Mouse (Mus musculus): ENCODE results near the gene Sgpl1. TPM values are rescaled to one million over a fixed set of nuclear protein-coding genes. Genes with fewer than 3 reads are reported as not detected.
A peak's percentile ranks its signal among the peaks of the same experiment; 100 is the strongest.

Gene Sgpl1
- total and polyA plus RNA-seq, 3 experiments = 13.2 to 16.7 (median 13.2) TPM

DNA sequence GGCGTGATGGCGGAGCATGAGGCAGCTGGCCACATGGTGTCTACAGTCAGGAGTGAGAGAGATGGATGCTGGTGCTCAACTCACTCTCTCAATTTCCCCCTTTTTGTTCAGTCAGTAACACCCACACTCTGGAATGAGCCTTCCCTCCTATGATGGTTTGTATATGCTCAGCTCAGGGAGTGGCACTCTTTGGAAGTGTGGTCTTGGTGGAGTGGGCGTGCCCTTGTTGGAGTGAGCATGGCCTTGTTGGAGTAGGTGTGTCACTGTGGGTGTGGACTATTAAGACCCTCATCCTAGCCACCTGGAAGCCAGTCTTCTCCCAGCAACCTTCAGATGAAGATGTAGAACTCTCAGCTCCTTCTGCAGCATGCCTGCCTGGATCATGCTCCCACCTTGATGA lies 71.9 kb downstream of the Sgpl1 start:
- DNase-seq = no peak
- Histone ChIP-seq H3K36me3 (ENCODE audit: control insufficient read depth, insufficient read depth, low read length) (no peaks in the 10 kb centered on the region), H3K9ac (ENCODE audit: low read depth, low read length) (no peak overlapping the region), H3K27ac (no peak overlapping the region), H3K79me2 (replicated peaks; ENCODE audit: control insufficient read depth, insufficient read depth, low read length) (no peaks in the 10 kb centered on the region), H3K4me1 (ENCODE audit: control insufficient read depth, insufficient read depth, low read length) (no peaks in the 10 kb centered on the region), H3K4me3 (no peak overlapping the region), H3K27me3 (ENCODE audit: control insufficient read depth, insufficient read depth, low read length) (no peaks in the 10 kb centered on the region)
- intact Hi-C loops (cut with DNase I) = no loop called here
- TF ChIP-seq CTCF (IDR thresholded peaks at IDR 0.05) = no peak
- no peak for TF ChIP-seq POLR2A (IDR thresholded peaks at IDR 0.05; ENCODE audit: insufficient read depth, low read depth, low read length)
- no peak for TF ChIP-seq EP300 (IDR thresholded peaks at IDR 0.05; ENCODE audit: insufficient read depth, low read depth, low read length)
- 97% methylated on average over 3 of the region's 3 CpGs for WGBS

DNA sequence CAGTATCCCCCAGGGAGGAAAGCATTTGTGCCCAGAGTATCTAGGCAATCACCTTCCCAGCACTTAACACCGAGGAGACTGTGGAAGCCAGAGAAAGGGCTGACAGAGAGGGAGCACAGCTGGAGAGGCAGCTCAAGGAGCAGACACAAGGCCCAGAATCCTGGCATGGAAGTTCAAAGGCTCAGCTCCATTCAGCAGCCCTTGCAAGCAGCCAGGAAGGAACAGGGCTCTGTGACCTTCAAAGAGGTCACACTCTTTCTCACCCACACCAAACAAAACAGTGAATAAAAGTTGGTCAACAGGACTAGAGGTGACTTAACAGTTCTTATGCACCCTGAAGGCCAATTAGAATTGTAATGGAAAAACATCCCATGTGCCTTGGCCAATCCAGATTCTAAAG lies 72.9 kb downstream of the Sgpl1 start:
- H3K4me1 ChIP-seq (ENCODE audit: control insufficient read depth, insufficient read depth, low read length) = no peaks in the 10 kb centered on the region
- TF ChIP-seq CTCF (IDR thresholded peaks at IDR 0.05) (no peak), EP300 (IDR thresholded peaks at IDR 0.05; ENCODE audit: insufficient read depth, low read depth, low read length) (no peak), POLR2A (IDR thresholded peaks at IDR 0.05; ENCODE audit: insufficient read depth, low read depth, low read length) (no peak)
- no peak for DNase-seq
- no peaks in the 10 kb centered on the region for H3K79me2 ChIP-seq (replicated peaks; ENCODE audit: control insufficient read depth, insufficient read depth, low read length)
- H3K4me3 ChIP-seq = no peak overlapping the region
- H3K36me3 ChIP-seq (ENCODE audit: control insufficient read depth, insufficient read depth, low read length) = no peaks in the 10 kb centered on the region
- H3K9ac ChIP-seq (ENCODE audit: low read depth, low read length) = no peak overlapping the region
- WGBS = 10% methylated on average over 1 of the region's 1 CpGs
- intact Hi-C loops (cut with DNase I) = no loop called here
- no peaks in the 10 kb centered on the region for H3K27me3 ChIP-seq (ENCODE audit: control insufficient read depth, insufficient read depth, low read length)
- no peak overlapping the region for H3K27ac ChIP-seq

DNA sequence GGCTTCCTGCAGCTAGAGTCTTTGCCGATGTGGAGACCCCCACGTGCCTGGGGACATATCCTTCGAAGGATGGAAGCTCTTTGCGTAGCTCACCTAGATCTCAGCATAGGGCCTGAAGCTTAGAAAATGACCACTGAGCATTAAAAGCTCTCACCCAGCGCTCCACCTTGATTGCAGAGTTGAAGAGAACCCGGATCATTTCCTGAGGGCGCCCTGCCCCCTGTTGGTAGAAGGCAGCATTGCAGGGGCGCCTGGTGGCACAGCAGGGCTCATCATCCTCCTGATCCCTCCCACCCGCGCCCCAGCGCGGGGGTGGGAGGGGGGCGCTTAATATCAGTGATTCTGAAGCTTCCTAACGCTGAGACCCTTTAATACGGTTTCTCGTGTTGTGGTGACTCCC lies 75.2 kb downstream of the Sgpl1 start:
- intact Hi-C loops (cut with DNase I) = no loop called here
- Histone ChIP-seq H3K27me3 (ENCODE audit: control insufficient read depth, insufficient read depth, low read length) (no peaks in the 10 kb centered on the region), H3K4me1 (ENCODE audit: control insufficient read depth, insufficient read depth, low read length) (no peaks in the 10 kb centered on the region), H3K36me3 (ENCODE audit: control insufficient read depth, insufficient read depth, low read length) (no peaks in the 10 kb centered on the region), H3K79me2 (replicated peaks; ENCODE audit: control insufficient read depth, insufficient read depth, low read length) (no peaks in the 10 kb centered on the region), H3K9ac (ENCODE audit: low read depth, low read length) (no peak overlapping the region), H3K4me3 (no peak overlapping the region), H3K27ac (no peak overlapping the region)
- peak; percentile 96 for TF ChIP-seq CTCF (IDR thresholded peaks at IDR 0.05)
- TF ChIP-seq EP300 (IDR thresholded peaks at IDR 0.05; ENCODE audit: insufficient read depth, low read depth, low read length) = no peak
- no peak for TF ChIP-seq POLR2A (IDR thresholded peaks at IDR 0.05; ENCODE audit: insufficient read depth, low read depth, low read length)
- 15% methylated on average over 16 of the region's 16 CpGs for WGBS
- peak; percentile 37 to 69 for DNase-seq

DNA sequence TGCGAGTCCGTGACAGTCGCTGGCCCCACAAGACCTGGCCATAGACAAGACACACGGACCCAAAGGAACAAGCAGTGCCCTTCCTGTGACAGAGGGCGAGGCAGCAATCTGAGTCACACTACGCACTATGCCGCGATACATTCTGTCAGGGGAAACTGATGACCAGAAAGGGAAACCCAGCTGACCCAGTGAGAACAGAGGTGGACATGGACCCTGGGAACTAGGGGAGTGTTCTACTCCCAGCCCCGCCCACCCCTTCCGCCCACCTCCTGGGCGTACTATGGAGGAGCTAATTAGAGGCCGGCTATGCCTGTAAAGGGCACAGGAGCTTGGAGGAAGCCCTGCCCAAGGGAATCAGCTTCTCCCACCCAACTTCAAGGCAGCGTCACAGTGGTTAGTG lies 78.3 kb downstream of the Sgpl1 start:
- 32% methylated on average over 13 of the region's 13 CpGs for WGBS
- no peaks in the 10 kb centered on the region for H3K36me3 ChIP-seq (ENCODE audit: control insufficient read depth, insufficient read depth, low read length)
- H3K27ac ChIP-seq = peak overlapping the region; percentile 18; the same call in 1 of the 2 replicates
- intact Hi-C loops (cut with DNase I) = loop anchor here (2.0 to 10.0 kb wide), 2 partner anchors 290 to 654 kb away; no protein-coding TSS in a partner anchor
- no peak for DNase-seq
- H3K4me1 ChIP-seq (ENCODE audit: control insufficient read depth, insufficient read depth, low read length) = no peaks in the 10 kb centered on the region
- no peak overlapping the region for H3K9ac ChIP-seq (ENCODE audit: low read depth, low read length)
- TF ChIP-seq CTCF (IDR thresholded peaks at IDR 0.05) = no peak
- TF ChIP-seq POLR2A (IDR thresholded peaks at IDR 0.05; ENCODE audit: insufficient read depth, low read depth, low read length) = no peak
- no peak overlapping the region for H3K4me3 ChIP-seq
- H3K27me3 ChIP-seq (ENCODE audit: control insufficient read depth, insufficient read depth, low read length) = no peaks in the 10 kb centered on the region
- no peaks in the 10 kb centered on the region for H3K79me2 ChIP-seq (replicated peaks; ENCODE audit: control insufficient read depth, insufficient read depth, low read length)

DNA sequence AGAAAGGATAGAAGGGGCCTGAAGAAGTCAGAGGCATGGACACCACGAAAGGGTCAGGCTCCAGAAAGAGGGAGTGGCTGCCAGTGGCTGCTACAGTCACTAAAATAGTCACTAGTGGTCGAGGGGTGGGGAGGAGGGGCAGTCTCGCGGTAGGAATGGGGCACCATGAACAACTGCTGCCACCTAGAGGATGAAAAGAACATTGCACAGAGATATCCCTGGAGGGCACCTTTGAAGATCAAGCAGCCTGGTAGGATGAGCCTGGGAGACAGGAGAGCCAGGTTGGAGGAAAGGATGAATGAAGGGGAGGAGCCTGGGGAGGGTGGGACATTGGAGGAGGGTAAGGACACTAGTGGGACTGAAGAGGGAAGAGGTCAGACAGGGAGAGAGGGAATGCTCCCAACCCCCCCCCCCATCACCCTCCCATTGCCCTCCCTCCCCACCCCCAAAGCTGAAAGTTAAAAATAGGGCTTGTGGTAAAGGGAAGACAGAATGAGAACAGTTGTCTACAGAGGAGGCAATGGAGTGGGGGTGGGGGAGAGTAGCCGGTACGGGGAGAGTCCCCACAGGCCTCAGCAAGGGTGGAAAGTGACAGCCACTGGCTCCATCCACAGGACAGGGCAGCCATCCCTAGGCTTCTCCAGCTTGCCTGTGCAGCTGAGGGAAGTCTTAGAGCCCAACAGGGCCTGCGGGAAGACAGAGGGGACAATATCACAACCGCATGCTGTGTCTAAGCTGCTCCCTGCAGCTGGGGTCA lies 78.9 kb downstream of the Sgpl1 start:
- H3K79me2 ChIP-seq (replicated peaks; ENCODE audit: control insufficient read depth, insufficient read depth, low read length) = no peaks in the 10 kb centered on the region
- no peak overlapping the region for H3K9ac ChIP-seq (ENCODE audit: low read depth, low read length)
- H3K27me3 ChIP-seq (ENCODE audit: control insufficient read depth, insufficient read depth, low read length) = no peaks in the 10 kb centered on the region
- DNase-seq = peak; percentile 33 to 37
- intact Hi-C loops (cut with DNase I) = loop anchor here (2.0 to 10.0 kb wide), 2 partner anchors 290 to 654 kb away; no protein-coding TSS in a partner anchor
- H3K4me1 ChIP-seq (ENCODE audit: control insufficient read depth, insufficient read depth, low read length) = no peaks in the 10 kb centered on the region
- H3K36me3 ChIP-seq (ENCODE audit: control insufficient read depth, insufficient read depth, low read length) = no peaks in the 10 kb centered on the region
- WGBS = 10% methylated on average over 8 of the region's 8 CpGs
- peak overlapping the region; percentile 18; the same call in 1 of the 2 replicates for H3K27ac ChIP-seq
- TF ChIP-seq EP300 (IDR thresholded peaks at IDR 0.05; ENCODE audit: insufficient read depth, low read depth, low read length) (peak; percentile 58; the same call in 1 of the 2 replicates), POLR2A (IDR thresholded peaks at IDR 0.05; ENCODE audit: insufficient read depth, low read depth, low read length) (no peak), CTCF (IDR thresholded peaks at IDR 0.05) (peak; percentile 86)
- no peak overlapping the region for H3K4me3 ChIP-seq

DNA sequence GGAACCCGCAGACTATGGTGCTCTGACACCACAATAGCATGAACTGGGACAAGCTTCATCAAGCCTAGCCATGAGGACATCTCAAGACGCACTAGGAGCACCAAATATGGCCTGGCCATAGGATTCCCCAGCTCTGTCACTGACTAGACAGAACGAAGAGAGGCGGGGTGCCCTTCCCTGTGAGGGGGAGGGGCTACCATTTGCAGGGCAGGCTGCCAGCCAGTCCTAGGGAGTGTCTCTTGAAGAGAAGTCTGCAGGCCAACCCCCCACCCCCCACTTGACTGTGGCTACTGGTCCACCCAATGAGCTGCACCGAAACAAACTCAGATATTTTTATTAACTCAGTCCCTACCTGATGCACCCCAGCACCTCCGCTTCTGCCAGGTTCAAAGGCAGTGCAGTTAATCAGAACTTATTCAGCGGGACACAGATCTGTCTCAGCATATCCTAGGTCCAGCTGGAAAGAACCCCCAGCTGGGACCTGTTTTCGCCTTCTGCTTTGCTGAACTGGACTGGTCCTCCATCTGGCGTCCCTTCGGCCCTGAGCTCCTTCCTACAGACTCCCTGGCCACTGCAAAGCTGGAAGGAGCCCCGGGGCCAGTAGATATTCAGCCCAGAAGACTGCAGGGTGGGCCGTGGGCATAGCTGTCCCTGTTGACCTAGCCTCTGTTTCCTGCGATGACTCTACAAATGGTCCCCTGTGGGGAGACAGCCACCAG lies 82.1 kb downstream of the Sgpl1 start:
- Histone ChIP-seq H3K4me1 (ENCODE audit: control insufficient read depth, insufficient read depth, low read length) (no peaks in the 10 kb centered on the region), H3K4me3 (no peak overlapping the region), H3K27ac (no peak overlapping the region), H3K9ac (ENCODE audit: low read depth, low read length) (no peak overlapping the region), H3K27me3 (ENCODE audit: control insufficient read depth, insufficient read depth, low read length) (no peaks in the 10 kb centered on the region), H3K79me2 (replicated peaks; ENCODE audit: control insufficient read depth, insufficient read depth, low read length) (no peaks in the 10 kb centered on the region), H3K36me3 (ENCODE audit: control insufficient read depth, insufficient read depth, low read length) (no peaks in the 10 kb centered on the region)
- no peak for DNase-seq
- TF ChIP-seq CTCF (IDR thresholded peaks at IDR 0.05) (no peak), POLR2A (IDR thresholded peaks at IDR 0.05; ENCODE audit: insufficient read depth, low read depth, low read length) (no peak), EP300 (IDR thresholded peaks at IDR 0.05; ENCODE audit: insufficient read depth, low read depth, low read length) (no peak)
- 55% methylated on average over 13 of the region's 13 CpGs for WGBS
- intact Hi-C loops (cut with DNase I) = loop anchor here (10.0 kb wide), 1 partner anchor 651 kb away; no protein-coding TSS in a partner anchor
